Mouse (Mus musculus) thymus, adult 18-20 months (tissue): ENCODE measurements around the gene Fgf23.
A peak's percentile ranks its signal among the peaks of the same experiment; 100 is the strongest.

Source experiments
- DNase-seq, 2 experiments: peaks; one replicate each; pipeline ENCODE4 v3.0.0; 2022; ENCODE audit warnings: mixed read lengths in 2 of 2

The Fgf23 gene

GRCm38 (mm10) chr6:127072817-127073216 is at the start of gene Fgf23:
TSS of gene Fgf23 (plus strand) at chr6:127072902.
- no peak for DNase-seq

GRCm38 (mm10) chr6:127024836-127025235 is 47.9 kb upstream of the Fgf23 start:
- no peak for DNase-seq

GRCm38 (mm10) chr6:127034760-127035159 is 37.9 kb upstream of the Fgf23 start:
- no peak for DNase-seq

- no peak for DNase-seq
Observed at GRCm38 (mm10) chr6:127044909-127045308, 27.8 kb upstream of the Fgf23 start.

GRCm38 (mm10) chr6:127050847-127051246 is 21.9 kb upstream of the Fgf23 start:
- DNase-seq, result no peak

GRCm38 (mm10) chr6:127056990-127057588 is 15.6 kb upstream of the Fgf23 start:
- DNase-seq, result no peak

GRCm38 (mm10) chr6:127059975-127060374 is 12.7 kb upstream of the Fgf23 start:
- DNase-seq, result no peak

- DNase-seq, result no peak
Observed at GRCm38 (mm10) chr6:127063915-127064314, 8.8 kb upstream of the Fgf23 start.

GRCm38 (mm10) chr6:127064815-127065214 is 7.9 kb upstream of the Fgf23 start:
- DNase-seq, result no peak

- no peak for DNase-seq
Observed at GRCm38 (mm10) chr6:127079867-127080731, 7.4 kb downstream of the Fgf23 start.

- no peak for DNase-seq
Observed at GRCm38 (mm10) chr6:127081820-127082219, 9.1 kb downstream of the Fgf23 start.

GRCm38 (mm10) chr6:127086739-127087138 is 14.0 kb downstream of the Fgf23 start:
- DNase-seq, result no peak

GRCm38 (mm10) chr6:127094565-127094964 is 21.9 kb downstream of the Fgf23 start:
- DNase-seq, result no peak

- DNase-seq, result no peak
Observed at GRCm38 (mm10) chr6:127103506-127104275, 31.0 kb downstream of the Fgf23 start.

- DNase-seq, result no peak
Observed at GRCm38 (mm10) chr6:127104396-127105029, 31.8 kb downstream of the Fgf23 start.

GRCm38 (mm10) chr6:127105107-127105506 is 32.4 kb downstream of the Fgf23 start:
- DNase-seq, result no peak

GRCm38 (mm10) chr6:127106189-127106588 is 33.5 kb downstream of the Fgf23 start:
- no peak for DNase-seq

- DNase-seq, result no peak
Observed at GRCm38 (mm10) chr6:127106726-127107125, 34.0 kb downstream of the Fgf23 start.

- DNase-seq, result no peak
Observed at GRCm38 (mm10) chr6:127107413-127107812, 34.7 kb downstream of the Fgf23 start.

GRCm38 (mm10) chr6:127108368-127109060 is 35.8 kb downstream of the Fgf23 start:
- DNase-seq, result no peak

GRCm38 (mm10) chr6:127109402-127109930 is 36.8 kb downstream of the Fgf23 start, which contains the start of gene Tigar:
TSS of gene Tigar (minus strand) at chr6:127109557.
- peak; percentile 87 to 92 for DNase-seq
